Mouse (Mus musculus): ENCODE results near the gene Ttc24. TPM values are rescaled to one million over a fixed set of nuclear protein-coding genes. Genes with fewer than 3 reads are reported as not detected.
A peak's percentile ranks its signal among the peaks of the same experiment; 100 is the strongest.

Ttc24 gene
- polyA plus RNA-seq, 1 experiment from 2014 or later, result not detected

DNA sequence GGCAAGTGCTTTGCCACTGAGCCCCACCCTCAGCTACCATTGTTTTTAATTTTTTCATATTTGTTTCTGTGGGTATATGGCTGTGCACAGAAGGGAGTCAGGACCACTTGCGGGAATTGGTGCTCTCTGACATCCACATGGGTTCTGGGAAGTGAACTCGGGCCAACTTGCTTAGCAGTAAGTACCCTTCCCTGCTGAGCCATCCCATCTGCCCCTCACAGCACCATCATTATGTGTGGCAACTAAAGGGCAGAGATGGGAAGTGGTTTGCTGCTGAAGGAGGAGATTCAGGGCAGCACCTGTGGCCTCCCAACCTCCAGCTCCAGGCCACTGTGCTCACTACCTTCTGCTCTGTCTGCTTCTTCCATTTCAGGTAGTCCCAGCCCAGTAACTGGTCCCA, 4.5 kb downstream of the Ttc24 start:
- 69% methylated on average over 2 of the region's 2 CpGs for WGBS
- no peak for DNase-seq (ENCODE audit: extremely low spot score, low spot score)
- Histone ChIP-seq H3K4me3 (no peak overlapping the region), H3K27me3 (ENCODE audit: poor library complexity, severe bottlenecking) (peaks cover 35% of the 10 kb centered on the region), H3K4me1 (no peaks in the 10 kb centered on the region), H3K9me3 (no peaks in the 10 kb centered on the region), H3K27ac (no peak overlapping the region), H3K36me3 (replicated peaks) (no peaks in the 10 kb centered on the region)

DNA sequence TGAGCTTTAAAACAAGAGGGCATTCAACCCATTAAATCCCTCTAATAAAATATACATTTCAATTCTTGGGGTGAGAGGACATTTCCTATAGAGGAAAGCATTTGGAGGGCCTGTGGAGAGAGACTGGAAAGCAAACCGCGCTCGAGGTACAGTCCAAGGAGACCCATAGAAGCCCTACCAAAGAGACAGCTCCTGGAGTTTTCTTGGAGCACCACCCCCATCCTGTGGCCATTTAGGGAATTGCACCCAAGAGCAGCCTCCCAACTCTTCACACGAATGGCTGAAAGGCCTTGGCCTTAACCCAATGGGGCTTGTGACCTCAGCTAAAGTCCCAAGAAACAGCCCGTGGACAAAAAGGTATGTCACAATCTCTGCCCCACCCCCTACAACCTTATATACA, 6.3 kb downstream of the Ttc24 start:
- H3K4me3 ChIP-seq, result no peak overlapping the region
- no peaks in the 10 kb centered on the region for H3K4me1 ChIP-seq
- peaks cover 35% of the 10 kb centered on the region for H3K27me3 ChIP-seq (ENCODE audit: poor library complexity, severe bottlenecking)
- H3K9me3 ChIP-seq, result no peaks in the 10 kb centered on the region
- H3K36me3 ChIP-seq (replicated peaks), result no peaks in the 10 kb centered on the region
- 11% methylated on average over 5 of the region's 5 CpGs for WGBS
- peak; percentile 88 for DNase-seq (ENCODE audit: extremely low spot score, low spot score)
- H3K27ac ChIP-seq, result no peak overlapping the region

DNA sequence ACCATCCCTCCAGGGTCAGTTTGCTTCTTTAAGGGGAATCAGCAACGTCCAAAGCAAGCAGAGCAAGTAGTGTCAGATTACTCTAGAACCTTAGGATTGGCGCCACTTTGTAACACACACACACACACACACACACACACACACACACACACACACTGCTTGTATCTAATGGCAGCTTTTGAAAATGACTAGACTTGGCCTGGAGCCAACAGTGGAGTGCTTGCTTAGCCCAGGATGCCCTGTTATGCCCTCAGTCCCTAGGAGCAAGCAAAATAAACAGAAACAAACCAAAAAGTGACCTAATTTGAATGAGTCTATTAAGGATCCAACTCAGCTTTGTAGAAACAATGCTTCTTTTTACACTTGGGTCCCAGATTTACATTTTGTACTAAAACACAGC, 9.7 kb downstream of the Ttc24 start:
- H3K4me1 ChIP-seq, result no peaks in the 10 kb centered on the region
- H3K36me3 ChIP-seq (replicated peaks), result no peaks in the 10 kb centered on the region
- 39% methylated on average over 2 of the region's 2 CpGs for WGBS
- H3K27ac ChIP-seq, result no peak overlapping the region
- H3K27me3 ChIP-seq (ENCODE audit: poor library complexity, severe bottlenecking), result peaks cover 28% of the 10 kb centered on the region
- H3K4me3 ChIP-seq, result no peak overlapping the region
- no peak for DNase-seq (ENCODE audit: extremely low spot score, low spot score)
- H3K9me3 ChIP-seq, result no peaks in the 10 kb centered on the region

DNA sequence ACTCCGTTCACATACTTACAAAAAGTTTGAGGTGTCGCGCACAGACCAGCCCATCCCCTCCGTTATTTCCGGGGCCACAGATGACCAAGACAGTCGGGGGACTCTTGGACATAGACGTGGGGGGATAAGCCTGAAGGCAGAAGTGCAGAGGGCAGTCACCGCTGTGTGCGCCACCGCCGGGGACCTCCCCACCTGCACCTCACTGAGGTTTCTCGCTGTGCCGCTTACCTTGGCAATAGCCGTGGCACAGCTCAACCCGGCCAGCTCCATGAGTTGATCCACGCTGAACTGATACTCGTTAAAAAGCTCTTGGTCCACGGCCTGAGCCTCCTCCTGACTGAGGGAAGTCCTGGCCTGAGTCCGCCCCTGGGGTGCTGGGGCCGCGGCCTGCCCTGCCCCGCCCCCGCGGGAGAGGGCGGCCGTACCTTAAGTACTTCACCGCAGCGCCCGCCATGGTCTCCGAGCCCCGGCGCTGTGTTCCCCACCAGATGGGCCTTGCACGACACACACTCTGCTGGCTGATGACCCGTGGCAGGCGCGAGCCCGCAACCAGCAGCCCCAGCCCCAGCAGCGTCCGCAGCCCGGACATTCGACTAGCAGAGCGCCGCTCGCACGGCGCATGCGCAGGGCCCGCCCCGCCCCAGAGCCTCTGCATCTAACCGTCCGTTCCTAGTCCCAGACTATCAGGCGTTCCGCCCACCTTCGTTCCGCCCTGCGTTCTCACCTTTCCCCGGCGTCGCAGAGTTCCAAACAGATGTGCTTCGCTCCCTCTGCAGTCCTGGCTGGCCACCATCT, 20.0 kb downstream of the Ttc24 start, which contains the start of gene Naxe:
TSS of gene Naxe (minus strand) at position 594 of the 795 bp plus-strand sequence.
- WGBS, result under 1% methylated on average over 60 of the region's 60 CpGs
- Histone ChIP-seq H3K27me3 (ENCODE audit: poor library complexity, severe bottlenecking) (no peaks in the 10 kb centered on the region), H3K27ac (peak within 1 kb of the TSS; percentile 91)

DNA sequence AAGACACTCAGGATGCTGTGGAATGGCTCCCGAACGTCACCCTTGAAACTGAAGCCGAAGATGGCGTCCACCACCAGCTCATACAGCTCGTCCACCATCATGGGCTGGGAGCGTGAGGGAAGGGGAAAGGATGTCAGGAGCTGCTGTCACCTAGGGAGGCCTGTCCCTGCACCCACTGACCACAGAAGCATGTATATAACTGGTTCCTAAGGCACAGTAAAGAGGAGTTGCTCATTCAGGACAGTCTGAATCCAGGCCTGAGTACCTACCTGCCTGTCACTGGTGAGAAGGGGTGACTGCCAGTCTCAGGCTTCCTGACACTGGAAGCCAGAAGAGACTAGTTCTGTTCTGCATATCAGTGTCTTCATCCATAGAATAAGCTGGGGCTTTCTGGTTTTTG, 21.1 kb downstream of the Ttc24 start:
- no peaks in the 10 kb centered on the region for H3K27me3 ChIP-seq (ENCODE audit: poor library complexity, severe bottlenecking)
- H3K36me3 ChIP-seq (replicated peaks), result peaks cover 51% of the 10 kb centered on the region
- H3K9me3 ChIP-seq, result no peaks in the 10 kb centered on the region
- H3K4me3 ChIP-seq, result peak overlapping the region; percentile 77; the same call in 1 of the 2 replicates
- 84% methylated on average over 6 of the region's 6 CpGs for WGBS
- H3K4me1 ChIP-seq, result peaks cover 25% of the 10 kb centered on the region
- no peak overlapping the region for H3K27ac ChIP-seq
- no peak for DNase-seq (ENCODE audit: extremely low spot score, low spot score)

More for the DNA sequence above, 20.0 kb downstream of the Ttc24 start, which contains the start of gene Naxe:
- peak; percentile 90 for DNase-seq (ENCODE audit: extremely low spot score, low spot score)
- Histone ChIP-seq H3K9me3 (no peaks in the 10 kb centered on the region), H3K36me3 (replicated peaks) (peaks cover 40% of the 10 kb centered on the region), H3K4me1 (peaks cover 25% of the 10 kb centered on the region), H3K4me3 (peak within 1 kb of the TSS; percentile 77)

DNA sequence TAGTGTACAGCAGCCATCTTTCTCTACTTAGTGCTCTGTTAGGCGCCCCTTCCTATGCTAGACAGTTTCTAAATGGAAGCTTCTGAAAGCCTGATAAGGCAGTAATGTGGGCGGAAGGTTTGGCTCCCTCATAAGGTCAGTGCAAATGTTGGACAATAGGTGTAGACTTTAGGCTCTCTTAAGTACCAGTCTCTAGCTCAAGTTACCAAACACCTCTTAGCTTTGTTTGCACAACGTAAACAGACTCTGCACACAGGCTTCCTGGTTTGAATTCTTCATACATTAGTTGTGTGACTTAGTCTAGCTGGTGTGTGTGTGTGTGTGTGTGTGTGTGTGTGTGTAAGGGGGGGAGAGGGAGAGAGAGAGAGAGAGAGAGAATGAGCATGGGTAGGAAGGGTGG, 28.6 kb downstream of the Ttc24 start:
- Histone ChIP-seq H3K27me3 (ENCODE audit: poor library complexity, severe bottlenecking) (no peaks in the 10 kb centered on the region), H3K4me3 (no peak overlapping the region), H3K4me1 (peaks cover 3% of the 10 kb centered on the region), H3K36me3 (replicated peaks) (peaks cover 79% of the 10 kb centered on the region), H3K9me3 (no peaks in the 10 kb centered on the region), H3K27ac (no peak overlapping the region)
- DNase-seq (ENCODE audit: extremely low spot score, low spot score), result no peak
- 86% methylated on average over 3 of the region's 3 CpGs for WGBS

DNA sequence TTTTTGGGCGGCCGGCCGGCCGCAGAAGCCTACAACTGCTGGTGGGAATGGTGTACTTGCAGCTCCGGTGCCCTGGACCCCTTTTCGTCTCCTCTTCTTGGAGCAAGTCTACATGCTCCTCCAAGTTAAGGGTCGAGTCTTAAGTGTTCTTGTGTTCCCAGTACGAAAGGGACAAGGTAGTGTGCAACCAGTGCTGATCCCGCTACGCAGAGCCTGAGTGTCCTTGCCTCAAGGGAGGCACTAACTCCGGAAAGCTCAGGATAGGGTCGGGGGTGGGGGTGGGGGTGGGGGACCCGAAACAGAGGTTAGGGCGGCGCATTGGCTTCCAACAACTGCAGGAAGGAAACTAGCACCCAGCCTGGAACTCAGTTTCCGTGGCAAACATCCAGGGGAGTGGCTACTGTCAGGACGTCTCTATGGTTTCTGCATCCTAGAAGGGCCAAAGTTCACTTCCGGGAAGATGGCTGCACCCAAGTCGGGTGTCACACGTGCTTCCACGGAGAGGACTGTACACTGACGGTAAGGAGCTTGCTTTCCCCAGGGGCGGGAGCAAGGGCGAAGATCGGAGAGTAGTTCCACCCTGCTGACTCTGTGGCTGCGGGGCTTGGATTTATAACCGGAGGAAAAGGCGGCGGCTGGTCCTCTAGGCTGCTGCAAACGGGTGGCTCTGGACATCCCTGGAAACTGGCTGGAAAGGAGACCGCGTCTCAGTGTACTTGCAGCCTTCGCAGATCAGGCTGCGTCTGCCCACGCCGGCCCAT, 35.3 kb downstream of the Ttc24 start, which contains the start of gene Gpatch4:
TSS of gene Gpatch4 (plus strand) at position 448 of the 761 bp plus-strand sequence.
- 10% methylated on average over 36 of the region's 36 CpGs for WGBS
- Histone ChIP-seq H3K4me3 (peak within 1 kb of the TSS; percentile 90), H3K9me3 (no peaks in the 10 kb centered on the region), H3K36me3 (replicated peaks) (peaks cover 23% of the 10 kb centered on the region), H3K27me3 (ENCODE audit: poor library complexity, severe bottlenecking) (peaks cover 19% of the 10 kb centered on the region), H3K27ac (peak within 1 kb of the TSS; percentile 83), H3K4me1 (peaks cover 19% of the 10 kb centered on the region)
- peak; percentile 82 for DNase-seq (ENCODE audit: extremely low spot score, low spot score)

DNA sequence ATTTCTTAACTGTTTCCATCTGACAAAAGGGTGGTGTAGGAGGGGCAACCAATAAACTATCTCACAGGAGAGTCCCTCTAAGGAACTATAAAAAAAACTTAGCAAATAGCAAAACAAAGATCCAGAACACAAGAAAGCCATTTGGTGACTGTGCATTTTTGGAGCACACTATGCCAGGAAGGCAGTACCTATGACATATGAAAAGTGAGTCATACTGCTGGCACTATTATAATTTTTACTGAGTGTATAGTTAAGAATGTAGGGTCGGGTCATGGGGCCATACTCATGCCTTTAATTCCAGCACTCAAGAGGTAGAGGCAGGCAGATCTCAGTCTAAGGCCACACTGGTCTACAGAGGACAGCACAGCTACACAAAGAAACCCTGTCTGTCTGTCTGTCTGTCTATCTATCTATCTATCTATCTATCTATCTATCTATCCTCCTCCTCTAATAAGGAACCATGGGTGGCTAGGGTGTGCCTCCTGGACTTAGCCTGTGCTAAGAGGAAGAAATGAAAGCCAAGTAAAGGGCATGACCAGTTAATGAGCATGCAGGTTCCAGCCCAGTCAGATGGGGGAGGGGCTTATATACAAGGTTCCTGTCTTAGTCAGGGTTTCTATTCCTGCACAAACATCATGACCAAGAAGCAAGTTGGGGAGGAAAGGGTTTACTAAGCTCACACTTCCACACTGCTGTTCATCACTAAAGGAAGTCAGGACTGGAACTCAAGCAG, 42.4 kb downstream of the Ttc24 start:
- no peak for DNase-seq (ENCODE audit: extremely low spot score, low spot score)
- Histone ChIP-seq H3K9me3 (no peaks in the 10 kb centered on the region), H3K27ac (no peak overlapping the region), H3K36me3 (replicated peaks) (no peaks in the 10 kb centered on the region), H3K4me1 (peaks cover 9% of the 10 kb centered on the region), H3K27me3 (ENCODE audit: poor library complexity, severe bottlenecking) (peaks cover 30% of the 10 kb centered on the region), H3K4me3 (no peak overlapping the region)
- 60% methylated on average over 1 of the region's 1 CpGs for WGBS

DNA sequence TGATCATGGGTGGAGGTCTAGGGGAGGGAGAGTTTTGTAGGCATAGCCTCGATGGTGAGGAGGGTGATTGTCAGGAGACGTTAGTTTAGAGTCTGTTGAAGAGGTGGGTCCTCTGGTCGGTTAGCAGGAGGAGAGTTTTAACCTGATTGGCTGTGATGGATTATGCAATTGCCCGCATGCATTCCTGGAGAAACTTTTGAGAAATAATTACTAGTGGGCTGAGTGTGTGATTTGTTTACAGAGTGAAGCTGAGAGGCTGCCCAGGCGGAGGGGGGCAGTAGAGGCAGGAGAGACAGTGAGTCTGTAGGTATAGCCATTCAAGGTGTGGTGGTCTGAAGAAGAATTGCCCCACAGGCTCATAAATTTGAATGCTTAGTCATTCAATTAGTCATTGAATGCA, 44.6 kb downstream of the Ttc24 start:
- H3K9me3 ChIP-seq, result 0 out of 2 replicates have a peak, but pooled peaks cover under 1% of the 10 kb centered on the region
- peaks cover 14% of the 10 kb centered on the region for H3K4me1 ChIP-seq
- no peak overlapping the region for H3K27ac ChIP-seq
- no peak for DNase-seq (ENCODE audit: extremely low spot score, low spot score)
- WGBS, result 84% methylated on average over 5 of the region's 5 CpGs
- H3K4me3 ChIP-seq, result no peak overlapping the region
- peaks cover 39% of the 10 kb centered on the region for H3K27me3 ChIP-seq (ENCODE audit: poor library complexity, severe bottlenecking)
- no peaks in the 10 kb centered on the region for H3K36me3 ChIP-seq (replicated peaks)

DNA sequence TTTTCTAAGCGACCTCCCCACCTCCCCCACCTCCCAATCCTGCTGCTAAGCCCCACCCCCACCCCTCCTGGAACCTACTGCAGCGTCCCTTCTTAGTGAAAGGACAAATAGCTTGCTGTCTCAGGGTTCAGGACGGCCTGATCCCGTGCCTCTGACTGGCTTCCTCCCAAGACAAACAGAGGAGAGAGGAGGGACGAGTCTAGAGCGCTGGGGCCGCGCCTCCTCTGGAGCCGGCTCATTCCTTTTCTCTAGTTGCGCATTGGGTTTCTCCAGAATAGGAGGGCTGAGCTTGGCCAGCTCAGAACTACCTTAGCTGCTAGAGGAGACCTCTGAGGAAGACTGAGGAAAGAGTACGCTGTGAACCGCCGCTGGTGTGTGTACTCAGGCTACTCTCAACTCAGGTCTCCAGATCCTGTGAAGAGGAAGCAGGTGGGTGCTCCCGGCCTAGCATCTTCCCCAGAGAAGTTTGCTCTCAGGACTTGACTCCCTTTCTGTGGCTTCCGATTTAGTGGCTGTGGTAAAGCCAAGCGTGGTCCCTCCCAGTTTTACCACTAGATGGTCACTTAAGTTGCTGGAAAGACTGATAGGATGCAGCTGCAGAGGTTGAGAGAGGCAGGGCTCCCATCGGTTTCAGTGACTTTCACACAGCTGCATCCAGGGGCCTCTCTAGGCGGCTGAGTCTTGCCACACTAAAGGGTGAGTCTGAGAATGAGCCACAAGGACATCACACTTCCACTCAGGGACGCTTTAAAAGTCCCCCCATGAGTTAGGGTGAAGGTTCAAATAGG, 47.3 kb downstream of the Ttc24 start:
- Histone ChIP-seq H3K27ac (no peak overlapping the region), H3K27me3 (ENCODE audit: poor library complexity, severe bottlenecking) (peaks cover 58% of the 10 kb centered on the region), H3K36me3 (replicated peaks) (no peaks in the 10 kb centered on the region), H3K4me1 (peaks cover 14% of the 10 kb centered on the region), H3K9me3 (peaks cover 8% of the 10 kb centered on the region; the same call in 1 of the 2 replicates), H3K4me3 (no peak overlapping the region)
- WGBS, result 22% methylated on average over 19 of the region's 19 CpGs
- no peak for DNase-seq (ENCODE audit: extremely low spot score, low spot score)

DNA sequence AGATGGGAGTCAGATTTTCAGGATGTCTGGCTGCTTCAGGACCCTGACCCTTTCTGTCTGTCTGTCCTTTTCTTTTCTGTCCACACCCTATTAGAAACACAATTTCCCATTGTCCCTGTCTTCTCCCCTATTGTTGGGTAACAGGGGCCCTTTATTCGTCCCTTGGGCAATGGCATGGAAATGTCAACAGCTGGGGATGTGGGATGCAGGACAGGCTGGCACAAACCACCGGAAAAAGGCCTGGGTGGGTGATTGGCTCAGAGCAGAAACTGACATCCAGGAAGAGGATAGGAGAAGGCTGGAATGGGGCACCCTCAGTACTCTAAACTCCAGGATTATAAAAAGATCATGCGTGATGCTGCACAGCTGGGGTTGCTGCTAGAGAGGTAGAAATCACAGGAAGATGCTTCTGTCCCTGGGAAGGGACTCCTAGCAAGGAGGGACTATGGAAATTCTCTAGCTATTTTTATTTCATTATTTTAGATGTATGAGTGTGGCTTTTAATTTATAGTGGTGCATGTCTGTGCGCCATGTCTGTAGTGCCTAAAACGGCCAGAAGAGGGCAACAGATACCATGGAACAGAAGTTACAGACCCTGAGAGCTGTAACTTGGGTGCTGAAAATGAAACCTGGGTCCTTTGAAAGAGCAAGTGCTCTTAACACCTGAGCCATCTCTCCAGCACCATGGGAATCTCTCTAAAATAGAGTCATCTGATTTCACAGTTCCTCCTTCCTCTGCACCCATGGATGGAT, 50.5 kb downstream of the Ttc24 start, which contains the start of gene Hapln2:
TSS of gene Hapln2 (minus strand) at position 150 of the 753 bp plus-strand sequence.
- peaks cover 88% of the 10 kb centered on the region for H3K27me3 ChIP-seq (ENCODE audit: poor library complexity, severe bottlenecking)
- WGBS, result 58% methylated on average over 5 of the region's 5 CpGs

More for the DNA sequence above, 50.5 kb downstream of the Ttc24 start, which contains the start of gene Hapln2:
- no peak within 1 kb of the TSS for H3K27ac ChIP-seq
- H3K4me3 ChIP-seq, result no peak within 1 kb of the TSS
- DNase-seq (ENCODE audit: extremely low spot score, low spot score), result no peak
- no peaks in the 10 kb centered on the region for H3K36me3 ChIP-seq (replicated peaks)
- peaks cover 32% of the 10 kb centered on the region for H3K4me1 ChIP-seq
- H3K9me3 ChIP-seq, result peaks cover 8% of the 10 kb centered on the region; the same call in 1 of the 2 replicates

Data from forebrain, embryonic 10.5 days (tissue).